ENCODE assay signal across 8 mouse cellular contexts in the genomic region with DNA sequence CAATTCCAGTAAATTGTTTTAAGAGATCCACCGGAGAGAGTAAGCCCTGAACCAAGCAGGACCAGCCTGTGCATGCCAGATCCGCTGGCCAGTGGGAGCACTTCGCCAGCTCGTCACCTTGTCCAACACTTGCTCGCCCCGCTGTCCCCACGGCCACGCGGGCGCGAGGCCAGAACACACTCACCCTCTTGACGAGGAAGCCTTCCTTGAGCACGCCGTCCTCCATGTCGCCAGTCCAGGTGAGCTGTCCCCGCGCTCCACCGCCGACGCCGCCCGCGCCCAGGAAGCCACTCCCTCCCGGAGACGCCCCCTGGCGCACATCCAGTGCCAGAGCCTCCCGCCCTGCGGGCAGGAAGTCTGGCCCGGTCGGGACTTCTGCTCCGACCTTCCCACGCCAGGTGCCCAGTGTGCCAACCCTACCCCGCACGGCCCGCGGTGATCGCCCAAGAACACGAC. TPM values are rescaled to one million over a fixed set of nuclear protein-coding genes. Genes with fewer than 3 reads are reported as not detected.
DNase-seq lines count a peak whose midpoint lies in the region; ATAC-seq and TF ChIP-seq lines count a peak whose summit lies in the region.

A gene (minus strand): TSS at position 258 of the 456 bp plus-strand sequence.

- H3K4me3 ChIP-seq in C2C12 (ENCODE audit: insufficient read depth, poor library complexity, severe bottlenecking), result peak within 1 kb of the TSS; percentile 25
- H3K4me3 ChIP-seq in embryonic facial prominence, embryonic 12.5 days, result peak within 1 kb of the TSS; percentile 42

- H3ac ChIP-seq in C2C12 (ENCODE audit: control insufficient read depth, insufficient read length, low read depth), result peak within 1 kb of the TSS; percentile 10

- no peak for ATAC-seq in embryonic facial prominence, embryonic 12.5 days (ENCODE audit: insufficient number of reproducible peaks, insufficient read depth, low FRiP score, low TSS enrichment)

- no peaks in the 10 kb centered on the region for H3K9me3 ChIP-seq in embryonic facial prominence, embryonic 12.5 days

- no peaks in the 10 kb centered on the region for H3K79me2 ChIP-seq in C2C12 (ENCODE audit: control insufficient read depth, insufficient read depth)

- peak; percentile 86 for DNase-seq in adrenal gland, postnatal 10 days
- DNase-seq in heart, postnatal 14 days, result peak; percentile 62 to 68
- DNase-seq in large intestine, adult 2 months (ENCODE audit: low read depth, low spot score), result no peak
- DNase-seq in mesoderm, embryonic 11.5 days (ENCODE audit: low read depth, low spot score), result peak; percentile 53
- DNase-seq in spleen, postnatal 10 days (ENCODE audit: low spot score in 2 of 2), result peak; percentile 89 to 90
- DNase-seq in layer of hippocampus, adult 9-10 months (ENCODE audit: low spot score), result no peak

- no peak for TF ChIP-seq CTCF in C2C12 (IDR thresholded peaks at IDR 0.05; ENCODE audit: control insufficient read depth, insufficient read depth, insufficient read length)

- H3K4me1 ChIP-seq in embryonic facial prominence, embryonic 12.5 days, result peaks cover 15% of the 10 kb centered on the region; the same call in 1 of the 2 replicates

- WGBS in embryonic facial prominence, embryonic 12.5 days, result 3% methylated on average over 37 of the region's 38 CpGs
- 1% methylated on average over 38 of the region's 38 CpGs for WGBS in large intestine, adult 2 months

- intact Hi-C loops in heart, postnatal 14 days (cut with DNase I), result no loop called here

- H3K27ac ChIP-seq in embryonic facial prominence, embryonic 12.5 days, result no peak within 1 kb of the TSS

- H3K36me3 ChIP-seq in C2C12 (ENCODE audit: control insufficient read depth, insufficient read depth), result no peaks in the 10 kb centered on the region
- no peaks in the 10 kb centered on the region for H3K36me3 ChIP-seq in embryonic facial prominence, embryonic 12.5 days

- no peaks in the 10 kb centered on the region for H3K27me3 ChIP-seq in C2C12 (ENCODE audit: control insufficient read depth, insufficient read depth, insufficient read length)
- H3K27me3 ChIP-seq in embryonic facial prominence, embryonic 12.5 days, result peaks cover 58% of the 10 kb centered on the region

- peak within 1 kb of the TSS; percentile 88 for H3K4me2 ChIP-seq in embryonic facial prominence, embryonic 12.5 days (replicated peaks)

- H3K79me3 ChIP-seq in C2C12 (ENCODE audit: low read depth), result no peaks in the 10 kb centered on the region

- H3K9ac ChIP-seq in embryonic facial prominence, embryonic 12.5 days, result peak within 1 kb of the TSS; percentile 30

TF ChIP-seq in C2C12, 6 proteins besides CTCF, POLR2A, EP300 and RAD21:
- TF ChIP-seq MYOG (IDR thresholded peaks at IDR 0.05; ENCODE audit: control insufficient read depth, extremely low read depth, insufficient read length) (no peak), FOSL1 (IDR thresholded peaks at IDR 0.05; ENCODE audit: insufficient read depth, low read length, poor library complexity, severe bottlenecking) (no peak), MYOD1 (IDR thresholded peaks at IDR 0.05; ENCODE audit: control insufficient read depth, insufficient read length, low read depth) (no peak), MAX (IDR thresholded peaks at IDR 0.05) (no peak), CEBPB (IDR thresholded peaks at IDR 0.05; ENCODE audit: low read depth) (no peak)

RNA-seq across cellular contexts. Expression of the gene that starts here (rescaled TPM):
- polyA plus RNA-seq in C2C12 (2012; fragmentation: generic; extraction: Trizol), result 2.4 TPM
- under 1 TPM; 0.60 to 0.67 TPM for total RNA-seq in adrenal gland, postnatal 10 days (2021)
- 3.0 and 4.1 TPM in 2 replicates for polyA plus RNA-seq in embryonic facial prominence, embryonic 12.5 days (2016; fragmentation: Nextera tagmentation; extraction: Ambion mirVana)
- under 1 TPM; 0.53 to 0.59 TPM for total RNA-seq in heart, postnatal 14 days (2021)
- 16.3 and 37.4 TPM in 2 replicates for polyA plus RNA-seq in large intestine, adult 2 months (2012; rRNA removed)

Comparison
In these comparisons a context has a peak if more than half of its experiments do, and no peak if none do; other contexts are left out.
1. Peak in DNase-seq in adrenal gland, postnatal 10 days; RNA of the gene not detected or under 1 TPM.
2. Peak in DNase-seq in heart, postnatal 14 days; RNA of the gene not detected or under 1 TPM.
3. DNase-seq: peak in mesoderm, embryonic 11.5 days (single experiment) and spleen, postnatal 10 days (2 of 2); none in large intestine, adult 2 months (single experiment) and layer of hippocampus, adult 9-10 months (single experiment).